Mouse (Mus musculus) kidney, postnatal 0 days (tissue): ENCODE measurements around the gene Cnnm1. TPM values are rescaled to one million over a fixed set of nuclear protein-coding genes. Genes with fewer than 3 reads are reported as not detected.
"Not testable (repeated sequence)": the region's sequence is repeated elsewhere in the genome, so short reads cannot be mapped to it uniquely, and the experiment has no call there.

Source experiments
- ATAC-seq: fragments of 200-750 bp; cut with Nextera tagmentation; replicated peaks from 2 replicates; pipeline ENCODE4 v1.8.0; 2017; ENCODE audit warnings: low read depth, moderate number of reproducible peaks, moderate TSS enrichment, moderate library complexity; ENCODE audit not compliant: low FRiP score
- DNase-seq: peaks from one replicate; pipeline ENCODE4 v3.0.0-alpha.2; 2016; ENCODE audit warnings: low spot score
- H3K27ac ChIP-seq: fragments of 300-500 bp; sonication (generic); 2 replicates; pipeline ENCODE4 v1.5.1; 2014; ENCODE audit warnings: mild to moderate bottlenecking
- H3K27me3 ChIP-seq: fragments of 300-500 bp; sonication (generic); 2 replicates; pipeline ENCODE4 v1.6.1; 2014; ENCODE audit warnings: low read length, mixed read lengths; ENCODE audit not compliant: insufficient read depth
- H3K36me3 ChIP-seq: fragments of 300-500 bp; sonication (generic); 2 replicates; pipeline ENCODE4 v1.6.1; 2014; ENCODE audit warnings: low read length, mixed read lengths; ENCODE audit not compliant: insufficient read depth
- H3K4me1 ChIP-seq: fragments of 300-500 bp; sonication (generic); replicated peaks from 2 replicates; pipeline ENCODE4 v1.6.1; 2014; ENCODE audit warnings: antibody characterized with exemption, low read length, mixed read lengths; ENCODE audit not compliant: insufficient read depth
- H3K4me2 ChIP-seq: fragments of 300-500 bp; sonication (generic); 2 replicates; pipeline ENCODE4 v1.6.1; 2014; ENCODE audit warnings: mild to moderate bottlenecking, low read length, moderate library complexity, mixed read lengths
- H3K4me3 ChIP-seq: fragments of 300-500 bp; sonication (generic); replicated peaks from 2 replicates; pipeline ENCODE4 v1.5.1; 2014; ENCODE audit warnings: low read depth, low read length
- H3K9ac ChIP-seq: fragments of 300-500 bp; sonication (generic); 2 replicates; pipeline ENCODE4 v1.6.1; 2014; ENCODE audit warnings: low read depth, low read length
- H3K9me3 ChIP-seq: fragments of 300-500 bp; sonication (generic); replicated peaks from 2 replicates; pipeline ENCODE4 v1.6.1; 2016; ENCODE audit warnings: low read length, inconsistent platforms, mixed read lengths
- CTCF ChIP-seq: IDR thresholded peaks from 2 replicates; pipeline ENCODE4 v1.5.1; 2016; ENCODE audit warnings: antibody characterized with exemption, low read depth, mild to moderate bottlenecking, moderate library complexity
- WGBS: fragments of 180-500 bp; shearing (Covaris S2); extraction: QIAGEN DNeasy Blood & Tissue Kit; methylation state at CpG from one replicate; pipeline ENCODE4 v1.1.7; 2014; 5-methylcytosine and 5-hydroxymethylcytosine counted together
- polyA plus RNA-seq: library from polyadenylated mRNA; unstranded; fragments of >200 nt; fragmentation: Nextera tagmentation; extraction: Ambion mirVana; gene quantifications from 2 replicates; pipeline ENCODE4 v1.2.1, GENCODE M21; 2015

Cnnm1 gene
- polyA plus RNA-seq, 1 experiment from 2014 or later = 0.62 TPM

DNA sequence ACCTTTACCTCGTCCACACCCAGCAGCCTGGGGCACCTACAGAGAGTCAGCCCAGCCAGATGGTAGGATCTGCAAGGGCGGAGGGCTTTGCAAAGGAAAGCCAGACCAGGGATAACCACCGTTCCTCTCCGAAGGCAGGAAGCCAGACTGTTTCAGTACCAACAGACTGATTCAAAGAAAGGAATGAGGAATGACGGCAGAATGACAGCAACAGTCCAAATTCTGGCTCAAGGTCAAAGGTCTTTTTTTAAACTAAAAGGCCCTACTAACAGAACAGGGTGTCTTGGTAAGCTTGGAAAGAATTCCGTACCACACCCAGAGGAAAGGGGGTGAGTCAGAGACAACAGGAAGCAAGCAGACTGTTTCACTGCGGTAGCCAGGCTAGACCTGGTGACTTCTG, 58.6 kb downstream of the Cnnm1 start:
- ATAC-seq (no peak), DNase-seq (no peak)
- H3K4me3 ChIP-seq = no peak overlapping the region
- no peak for TF ChIP-seq CTCF
- H3K4me1 ChIP-seq = no peaks in the 10 kb centered on the region
- H3K4me2 ChIP-seq = no peak overlapping the region
- no peak overlapping the region for H3K9ac ChIP-seq
- H3K9me3 ChIP-seq = no peaks in the 10 kb centered on the region
- no peaks in the 10 kb centered on the region for H3K27me3 ChIP-seq
- no peaks in the 10 kb centered on the region; the same call in 1 of the 2 replicates for H3K36me3 ChIP-seq
- WGBS = 80% methylated on average over 7 of the region's 7 CpGs
- H3K27ac ChIP-seq = no peak overlapping the region

DNA sequence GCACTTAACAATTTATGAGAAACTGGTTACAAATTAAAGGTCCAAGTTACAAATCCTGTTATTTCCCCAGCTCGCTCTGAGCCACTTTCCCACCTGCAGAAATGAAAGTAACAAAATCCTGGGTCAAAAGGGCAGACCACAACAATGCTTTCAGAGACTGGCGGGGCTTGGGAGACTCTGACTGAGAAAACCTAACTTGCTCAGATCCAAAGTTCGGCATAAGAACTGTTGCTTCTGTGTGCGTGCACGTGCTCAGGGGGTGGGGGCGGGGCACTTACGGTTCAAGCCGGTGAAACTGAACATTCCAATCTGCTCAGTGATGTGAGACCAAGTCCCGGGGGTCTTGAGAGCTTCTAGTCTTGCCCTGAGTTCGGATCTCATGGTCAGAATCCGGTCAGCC, 62.4 kb downstream of the Cnnm1 start:
- no peak overlapping the region for H3K27ac ChIP-seq
- no peak overlapping the region for H3K4me2 ChIP-seq
- peak; percentile 65; the same call in 1 of the 2 replicates for ATAC-seq
- no peak overlapping the region for H3K4me3 ChIP-seq
- no peaks in the 10 kb centered on the region for H3K27me3 ChIP-seq
- H3K4me1 ChIP-seq = no peaks in the 10 kb centered on the region
- TF ChIP-seq CTCF = no peak
- 63% methylated on average over 11 of the region's 11 CpGs for WGBS
- no peak overlapping the region for H3K9ac ChIP-seq
- peaks cover 15% of the 10 kb centered on the region; the same call in 1 of the 2 replicates for H3K36me3 ChIP-seq
- H3K9me3 ChIP-seq = no peaks in the 10 kb centered on the region
- no peak for DNase-seq

DNA sequence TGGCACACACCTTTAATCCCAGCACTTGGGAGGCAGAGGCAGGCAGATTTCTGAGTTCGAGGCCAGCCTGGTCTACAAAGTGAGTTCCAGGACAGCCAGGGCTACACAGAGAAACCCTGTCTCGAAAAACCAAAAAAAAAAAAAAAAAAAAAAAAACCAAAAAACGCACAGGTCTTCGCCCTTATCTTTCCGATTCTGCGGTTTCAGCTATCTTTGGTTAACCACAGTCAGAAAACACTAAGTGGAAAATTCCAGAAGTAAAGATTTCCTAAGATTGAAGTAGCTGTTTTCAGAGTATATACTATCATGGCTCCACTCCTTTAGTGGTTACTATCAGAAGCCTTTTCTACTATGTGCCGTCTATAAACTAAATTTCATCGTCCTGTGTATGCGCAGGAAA, 63.4 kb downstream of the Cnnm1 start:
- H3K9me3 ChIP-seq, H3K4me2 ChIP-seq, H3K4me3 ChIP-seq, H3K27ac ChIP-seq, ATAC-seq, H3K4me1 ChIP-seq, DNase-seq, H3K27me3 ChIP-seq, H3K9ac ChIP-seq: not testable (repeated sequence)
- 92% methylated on average over 8 of the region's 9 CpGs for WGBS
- H3K36me3 ChIP-seq = peaks cover 15% of the 10 kb centered on the region; the same call in 1 of the 2 replicates

DNA sequence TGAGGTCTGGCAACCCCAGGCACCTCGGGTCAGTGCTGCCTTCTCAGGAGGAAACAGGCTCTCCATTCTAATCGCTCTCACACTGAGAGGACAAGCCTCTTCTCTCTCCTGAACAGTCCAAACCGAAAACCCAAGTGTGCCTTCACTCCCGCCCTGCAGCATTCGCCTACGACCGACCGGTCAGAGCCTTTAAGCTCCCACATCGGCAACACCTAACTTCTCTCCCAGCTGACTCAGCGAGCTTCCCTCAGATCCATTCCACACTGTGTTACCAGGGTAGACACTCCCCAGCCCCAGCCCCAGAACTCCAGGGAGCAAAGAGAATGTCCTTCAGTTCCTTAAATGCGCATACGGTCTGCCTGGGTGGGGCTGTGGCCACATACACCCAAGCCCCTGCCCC, 65.2 kb downstream of the Cnnm1 start:
- H3K27me3 ChIP-seq = no peaks in the 10 kb centered on the region
- no peak overlapping the region for H3K9ac ChIP-seq
- H3K4me2 ChIP-seq = no peak overlapping the region
- H3K9me3 ChIP-seq = no peaks in the 10 kb centered on the region
- TF ChIP-seq CTCF = no peak
- no peak overlapping the region for H3K27ac ChIP-seq
- H3K4me3 ChIP-seq = no peak overlapping the region
- DNase-seq (no peak), ATAC-seq (no peak)
- H3K4me1 ChIP-seq = no peaks in the 10 kb centered on the region
- H3K36me3 ChIP-seq = peaks cover 19% of the 10 kb centered on the region
- WGBS = 93% methylated on average over 12 of the region's 12 CpGs

DNA sequence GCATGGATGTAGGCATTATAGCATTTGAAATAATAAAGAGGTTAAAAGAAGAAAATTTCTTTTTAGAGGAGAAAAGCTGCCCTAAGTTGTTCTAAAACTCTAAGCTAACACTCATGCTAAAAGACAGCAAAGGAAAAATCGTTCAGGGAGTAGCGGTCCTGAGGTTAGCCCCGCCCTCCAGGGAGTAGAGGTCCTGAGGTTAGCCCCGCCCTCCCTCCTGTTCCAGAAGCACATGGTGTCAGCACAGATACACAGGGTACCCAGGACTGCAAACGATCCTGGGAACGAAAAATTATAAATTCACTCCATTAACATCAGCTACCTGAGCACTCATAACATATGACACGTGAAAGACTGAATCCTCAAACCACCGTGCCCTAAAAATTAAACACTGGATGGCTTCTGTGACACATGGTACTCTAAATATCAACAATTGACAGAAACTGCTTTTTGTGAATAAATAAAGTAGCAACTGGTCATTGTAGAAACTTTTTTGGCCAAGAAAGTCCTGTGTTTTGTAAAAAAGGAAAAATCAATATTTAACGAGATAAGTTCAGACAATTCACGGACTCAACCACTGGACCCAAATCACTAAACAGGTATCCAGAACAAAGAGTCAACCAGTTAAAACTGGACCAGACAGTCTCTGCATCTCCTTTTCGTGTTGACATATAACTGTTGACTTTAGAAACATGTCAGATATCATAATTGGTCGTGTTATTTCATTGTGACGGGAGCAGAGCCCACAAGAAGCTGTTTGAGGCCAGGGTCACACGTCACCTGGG, 70.4 kb downstream of the Cnnm1 start:
- TF ChIP-seq CTCF = no peak
- Histone ChIP-seq H3K27ac (no peak overlapping the region), H3K4me3 (no peak overlapping the region), H3K36me3 (peaks cover 10% of the 10 kb centered on the region), H3K4me1 (no peaks in the 10 kb centered on the region), H3K9me3 (no peaks in the 10 kb centered on the region), H3K4me2 (no peak overlapping the region), H3K27me3 (no peaks in the 10 kb centered on the region), H3K9ac (no peak overlapping the region)
- ATAC-seq (no peak), DNase-seq (no peak)
- WGBS = 92% methylated on average over 14 of the region's 14 CpGs

DNA sequence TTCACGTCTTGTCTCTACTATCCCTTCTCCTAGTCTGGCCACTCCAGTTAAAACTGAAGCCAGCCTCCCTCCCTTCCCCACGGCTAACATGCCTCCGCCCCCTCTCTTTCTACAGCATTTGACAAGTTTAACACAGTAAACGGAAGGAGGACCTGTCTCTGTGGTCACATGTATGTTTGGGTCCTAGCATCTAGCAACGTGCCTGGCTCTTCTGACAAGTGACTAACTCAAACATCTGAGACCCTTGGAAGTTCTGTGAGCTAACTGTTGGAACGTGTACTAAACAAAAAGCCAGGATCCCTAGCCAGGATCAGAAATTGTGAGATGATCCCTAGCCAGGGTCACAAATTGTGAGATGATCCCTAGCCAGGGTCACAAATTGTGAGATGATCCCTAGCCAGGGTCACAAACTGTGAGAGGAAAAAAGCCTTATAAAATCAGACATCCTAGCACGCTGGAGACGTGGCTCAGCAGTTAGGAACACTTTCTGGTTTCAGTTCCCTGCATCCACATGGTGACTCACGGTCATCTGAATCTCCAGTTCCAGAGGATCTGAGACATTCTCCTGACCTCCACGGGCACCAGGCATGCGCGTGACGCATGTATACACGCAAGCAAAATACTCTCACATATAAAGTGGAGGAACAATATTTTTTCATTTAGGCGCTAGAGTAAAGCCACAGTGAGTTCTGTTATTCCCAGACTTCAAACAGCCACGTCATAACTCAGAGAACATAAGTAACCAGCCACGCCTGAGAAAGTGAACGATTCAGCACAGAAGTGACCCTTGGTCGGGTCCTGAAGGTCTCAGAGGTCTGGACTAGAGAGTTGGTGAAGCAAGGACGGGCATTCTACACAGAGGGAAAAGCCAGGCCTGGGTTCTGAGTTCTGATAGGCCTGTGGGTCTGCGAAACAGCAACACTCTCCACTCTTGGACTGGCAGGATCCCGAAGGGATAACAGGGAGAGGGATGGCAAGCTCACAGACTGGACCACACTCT, 71.7 kb downstream of the Cnnm1 start:
- no peak overlapping the region for H3K4me2 ChIP-seq
- DNase-seq = peak; percentile 30
- H3K27me3 ChIP-seq = no peaks in the 10 kb centered on the region
- peak overlapping the region; percentile 51 for H3K27ac ChIP-seq
- H3K36me3 ChIP-seq = peaks cover 5% of the 10 kb centered on the region
- ATAC-seq = peak; percentile 62; the same call in 1 of the 2 replicates
- H3K4me1 ChIP-seq = 0 out of 2 replicates have a peak, but pooled peaks cover 4% of the 10 kb centered on the region
- 54% methylated on average over 22 of the region's 22 CpGs for WGBS
- H3K4me3 ChIP-seq = no peak overlapping the region
- no peak for TF ChIP-seq CTCF
- H3K9me3 ChIP-seq = no peaks in the 10 kb centered on the region
- H3K9ac ChIP-seq = no peak overlapping the region
